Mouse (Mus musculus): ENCODE results near the gene Slc22a22. TPM values are rescaled to one million over a fixed set of nuclear protein-coding genes. Genes with fewer than 3 reads are reported as not detected.

The Slc22a22 gene
- polyA plus RNA-seq, 1 experiment = not detected

GRCm38 (mm10) chr15:57465061-57465460 lies 12.4 kb downstream of the Slc22a22 start:
- H3K36me3 ChIP-seq (ENCODE audit: control insufficient read depth, insufficient read depth, low read length) = no peaks in the 10 kb centered on the region
- no peaks in the 10 kb centered on the region for H3K27me3 ChIP-seq (ENCODE audit: control insufficient read depth, insufficient read depth, low read length)
- no peak overlapping the region for H3K27ac ChIP-seq (ENCODE audit: insufficient read depth, low read length)
- no peak for DNase-seq (ENCODE audit: low read depth in 1 of 2, low spot score in 2 of 2)
- 90% methylated on average over 6 of the region's 6 CpGs for WGBS
- TF ChIP-seq POLR2A (IDR thresholded peaks at IDR 0.05; ENCODE audit: low read depth, low read length) = no peak
- TF ChIP-seq CTCF (IDR thresholded peaks at IDR 0.05; ENCODE audit: extremely low read depth, insufficient read depth, insufficient read length, insufficient replicate concordance) = no peak
- H3K4me3 ChIP-seq (ENCODE audit: extremely low read depth, insufficient read depth, insufficient read length) = no peak overlapping the region
- H3K4me1 ChIP-seq (ENCODE audit: control insufficient read depth, insufficient read depth, insufficient read length) = no peaks in the 10 kb centered on the region

- no peaks in the 10 kb centered on the region for H3K36me3 ChIP-seq (ENCODE audit: control insufficient read depth, insufficient read depth, low read length)
- H3K4me3 ChIP-seq (ENCODE audit: extremely low read depth, insufficient read depth, insufficient read length) = no peak overlapping the region
- TF ChIP-seq POLR2A (IDR thresholded peaks at IDR 0.05; ENCODE audit: low read depth, low read length) = no peak
- no peak for TF ChIP-seq CTCF (IDR thresholded peaks at IDR 0.05; ENCODE audit: extremely low read depth, insufficient read depth, insufficient read length, insufficient replicate concordance)
- DNase-seq (ENCODE audit: low read depth in 1 of 2, low spot score in 2 of 2) = no peak
- no peaks in the 10 kb centered on the region for H3K27me3 ChIP-seq (ENCODE audit: control insufficient read depth, insufficient read depth, low read length)
- WGBS = 88% methylated on average over 11 of the region's 11 CpGs
- H3K4me1 ChIP-seq (ENCODE audit: control insufficient read depth, insufficient read depth, insufficient read length) = no peaks in the 10 kb centered on the region
- no peak overlapping the region for H3K27ac ChIP-seq (ENCODE audit: insufficient read depth, low read length)
Measured at GRCm38 (mm10) chr15:57464066-57464465, 13.4 kb downstream of the Slc22a22 start.

GRCm38 (mm10) chr15:57461284-57461683 lies 16.1 kb downstream of the Slc22a22 start:
- TF ChIP-seq POLR2A (IDR thresholded peaks at IDR 0.05; ENCODE audit: low read depth, low read length) (no peak), CTCF (IDR thresholded peaks at IDR 0.05; ENCODE audit: extremely low read depth, insufficient read depth, insufficient read length, insufficient replicate concordance) (no peak)
- Histone ChIP-seq H3K4me3 (ENCODE audit: extremely low read depth, insufficient read depth, insufficient read length) (no peak overlapping the region), H3K4me1 (ENCODE audit: control insufficient read depth, insufficient read depth, insufficient read length) (no peaks in the 10 kb centered on the region), H3K27me3 (ENCODE audit: control insufficient read depth, insufficient read depth, low read length) (no peaks in the 10 kb centered on the region), H3K36me3 (ENCODE audit: control insufficient read depth, insufficient read depth, low read length) (no peaks in the 10 kb centered on the region), H3K27ac (ENCODE audit: insufficient read depth, low read length) (no peak overlapping the region)
- 81% methylated on average over 1 of the region's 1 CpGs for WGBS
- DNase-seq (ENCODE audit: low read depth in 1 of 2, low spot score in 2 of 2) = no peak

- WGBS = 58% methylated on average over 2 of the region's 2 CpGs
- H3K4me1 ChIP-seq (ENCODE audit: control insufficient read depth, insufficient read depth, insufficient read length) = no peaks in the 10 kb centered on the region
- DNase-seq (ENCODE audit: low read depth in 1 of 2, low spot score in 2 of 2) = no peak
- H3K27ac ChIP-seq (ENCODE audit: insufficient read depth, low read length) = no peak overlapping the region
- H3K4me3 ChIP-seq (ENCODE audit: extremely low read depth, insufficient read depth, insufficient read length) = no peak overlapping the region
- H3K27me3 ChIP-seq (ENCODE audit: control insufficient read depth, insufficient read depth, low read length) = no peaks in the 10 kb centered on the region
- TF ChIP-seq POLR2A (IDR thresholded peaks at IDR 0.05; ENCODE audit: low read depth, low read length) (no peak), CTCF (IDR thresholded peaks at IDR 0.05; ENCODE audit: extremely low read depth, insufficient read depth, insufficient read length, insufficient replicate concordance) (no peak)
- no peaks in the 10 kb centered on the region for H3K36me3 ChIP-seq (ENCODE audit: control insufficient read depth, insufficient read depth, low read length)
Measured at GRCm38 (mm10) chr15:57457374-57457773, 20.1 kb downstream of the Slc22a22 start.

GRCm38 (mm10) chr15:57434710-57435404 lies 42.6 kb downstream of the Slc22a22 start:
- WGBS = 87% methylated on average over 2 of the region's 2 CpGs
- no peaks in the 10 kb centered on the region for H3K27me3 ChIP-seq (ENCODE audit: control insufficient read depth, insufficient read depth, low read length)
- TF ChIP-seq CTCF (IDR thresholded peaks at IDR 0.05; ENCODE audit: extremely low read depth, insufficient read depth, insufficient read length, insufficient replicate concordance) = no peak
- no peak for TF ChIP-seq POLR2A (IDR thresholded peaks at IDR 0.05; ENCODE audit: low read depth, low read length)
- H3K4me1 ChIP-seq (ENCODE audit: control insufficient read depth, insufficient read depth, insufficient read length) = no peaks in the 10 kb centered on the region
- no peak overlapping the region for H3K4me3 ChIP-seq (ENCODE audit: extremely low read depth, insufficient read depth, insufficient read length)
- no peak overlapping the region for H3K27ac ChIP-seq (ENCODE audit: insufficient read depth, low read length)
- H3K36me3 ChIP-seq (ENCODE audit: control insufficient read depth, insufficient read depth, low read length) = no peaks in the 10 kb centered on the region
- no peak for DNase-seq (ENCODE audit: low read depth in 1 of 2, low spot score in 2 of 2)

- Histone ChIP-seq H3K4me3 (ENCODE audit: extremely low read depth, insufficient read depth, insufficient read length) (no peak overlapping the region), H3K27ac (ENCODE audit: insufficient read depth, low read length) (no peak overlapping the region), H3K4me1 (ENCODE audit: control insufficient read depth, insufficient read depth, insufficient read length) (no peaks in the 10 kb centered on the region), H3K27me3 (ENCODE audit: control insufficient read depth, insufficient read depth, low read length) (no peaks in the 10 kb centered on the region), H3K36me3 (ENCODE audit: control insufficient read depth, insufficient read depth, low read length) (no peaks in the 10 kb centered on the region)
- WGBS = 58% methylated on average over 2 of the region's 2 CpGs
- TF ChIP-seq POLR2A (IDR thresholded peaks at IDR 0.05; ENCODE audit: low read depth, low read length) (no peak), CTCF (IDR thresholded peaks at IDR 0.05; ENCODE audit: extremely low read depth, insufficient read depth, insufficient read length, insufficient replicate concordance) (no peak)
- no peak for DNase-seq (ENCODE audit: low read depth in 1 of 2, low spot score in 2 of 2)
Measured at GRCm38 (mm10) chr15:57408498-57408897, 68.9 kb downstream of the Slc22a22 start.

GRCm38 (mm10) chr15:57398439-57399148 lies 78.8 kb downstream of the Slc22a22 start:
- Histone ChIP-seq H3K36me3 (ENCODE audit: control insufficient read depth, insufficient read depth, low read length) (no peaks in the 10 kb centered on the region), H3K4me3 (ENCODE audit: extremely low read depth, insufficient read depth, insufficient read length) (no peak overlapping the region), H3K4me1 (ENCODE audit: control insufficient read depth, insufficient read depth, insufficient read length) (no peaks in the 10 kb centered on the region), H3K27me3 (ENCODE audit: control insufficient read depth, insufficient read depth, low read length) (no peaks in the 10 kb centered on the region), H3K27ac (ENCODE audit: insufficient read depth, low read length) (no peak overlapping the region)
- WGBS = 69% methylated on average over 3 of the region's 3 CpGs
- no peak for TF ChIP-seq POLR2A (IDR thresholded peaks at IDR 0.05; ENCODE audit: low read depth, low read length)
- TF ChIP-seq CTCF (IDR thresholded peaks at IDR 0.05; ENCODE audit: extremely low read depth, insufficient read depth, insufficient read length, insufficient replicate concordance) = no peak
- no peak for DNase-seq (ENCODE audit: low read depth in 1 of 2, low spot score in 2 of 2)
